Comparison of ENCODE assay signal across 10 mouse cellular contexts in the genomic region with DNA sequence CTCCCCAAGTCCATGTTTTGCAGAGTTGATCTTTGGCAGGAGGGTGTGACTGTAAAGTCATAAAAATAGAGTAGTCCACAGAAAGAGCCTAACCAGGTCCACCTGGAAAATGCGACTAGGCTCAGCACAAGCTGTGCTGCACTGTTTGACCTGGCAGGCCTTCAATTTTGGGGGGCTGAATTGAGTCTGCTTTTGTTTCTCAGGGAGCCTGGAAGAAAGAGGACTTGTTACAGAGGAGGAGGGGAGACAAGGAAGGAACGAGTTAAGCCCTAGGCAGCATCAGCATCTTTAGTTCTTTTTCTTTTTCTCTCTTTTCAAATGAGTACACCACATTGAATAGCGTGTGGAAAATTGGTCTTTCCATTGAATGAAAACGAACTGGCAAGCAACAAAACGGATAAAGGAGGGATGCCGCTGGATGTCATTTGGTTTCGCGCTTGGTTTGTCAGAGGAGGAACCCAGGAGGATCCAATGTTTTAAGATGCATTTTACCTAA.
DNase-seq lines count a peak whose midpoint lies in the region; ATAC-seq lines count a peak whose summit lies in the region.
"Had no signal": no experiment of that assay in that cellular context is flagged by ENCODE, and none has a peak within 500 bp of the region (broad histone marks: within the 10 kb centered on the region; RNA-seq: fewer than 3 reads in every experiment).

No protein-coding gene starts in this region.

- H3K27ac ChIP-seq in kidney, embryonic 15.5 days, result no peak overlapping the region
- 0 out of 2 replicates have a peak overlapping the region, but pooled peaks have one; percentile 18 for H3K27ac ChIP-seq in forebrain, embryonic 16.5 days (ENCODE audit: low read length)
- H3K27ac ChIP-seq in neural tube, embryonic 12.5 days, result no peak overlapping the region

- intact Hi-C loops in left cerebral cortex, postnatal 10 days (cut with DNase I), result no loop called here

- H3K4me3 ChIP-seq in kidney, embryonic 15.5 days (replicated peaks), result no peak overlapping the region
- H3K4me3 ChIP-seq in forebrain, embryonic 16.5 days (replicated peaks; ENCODE audit: low read length), result no peak overlapping the region
- no peak overlapping the region for H3K4me3 ChIP-seq in neural tube, embryonic 12.5 days

- H3K36me3 ChIP-seq in kidney, embryonic 15.5 days, result no peaks in the 10 kb centered on the region
- no peaks in the 10 kb centered on the region for H3K36me3 ChIP-seq in forebrain, embryonic 16.5 days (ENCODE audit: control insufficient read depth, insufficient read depth)
- no peaks in the 10 kb centered on the region for H3K36me3 ChIP-seq in neural tube, embryonic 12.5 days

- 38% methylated on average over 8 of the region's 8 CpGs for WGBS in kidney, embryonic 15.5 days
- 2% methylated on average over 8 of the region's 8 CpGs for WGBS in forebrain, embryonic 16.5 days
- 6% methylated on average over 8 of the region's 8 CpGs for WGBS in neural tube, embryonic 12.5 days

- no peak overlapping the region for H3K4me2 ChIP-seq in kidney, embryonic 15.5 days
- no peak overlapping the region; the same call in 1 of the 2 replicates for H3K4me2 ChIP-seq in forebrain, embryonic 16.5 days (ENCODE audit: low read length)
- H3K4me2 ChIP-seq in neural tube, embryonic 12.5 days (replicated peaks), result peak overlapping the region; percentile 30

- H3K27me3 ChIP-seq in kidney, embryonic 15.5 days, result no peaks in the 10 kb centered on the region
- no peaks in the 10 kb centered on the region for H3K27me3 ChIP-seq in forebrain, embryonic 16.5 days (replicated peaks; ENCODE audit: control insufficient read depth, insufficient read depth, low read length)
- no peaks in the 10 kb centered on the region for H3K27me3 ChIP-seq in neural tube, embryonic 12.5 days (replicated peaks)

- no peaks in the 10 kb centered on the region for H3K9me3 ChIP-seq in kidney, embryonic 15.5 days (replicated peaks)
- no peaks in the 10 kb centered on the region for H3K9me3 ChIP-seq in forebrain, embryonic 16.5 days (ENCODE audit: control insufficient read depth, low read length)
- no peaks in the 10 kb centered on the region for H3K9me3 ChIP-seq in neural tube, embryonic 12.5 days

- H3K4me1 ChIP-seq in kidney, embryonic 15.5 days, result peaks cover 8% of the 10 kb centered on the region; the same call in 1 of the 2 replicates
- peaks cover 5% of the 10 kb centered on the region; the same call in 1 of the 2 replicates for H3K4me1 ChIP-seq in forebrain, embryonic 16.5 days (replicated peaks; ENCODE audit: control insufficient read depth, insufficient read depth, low read length)
- peaks cover 6% of the 10 kb centered on the region for H3K4me1 ChIP-seq in neural tube, embryonic 12.5 days

- peak; percentile 49; the same call in 1 of the 2 replicates for ATAC-seq in kidney, embryonic 15.5 days (replicated peaks; ENCODE audit: low FRiP score)
- peak; percentile 79 for ATAC-seq in forebrain, embryonic 16.5 days
- ATAC-seq in neural tube, embryonic 12.5 days (ENCODE audit: low FRiP score, low read depth), result peak; percentile 85
- ATAC-seq: activated CD4-positive, CD25-positive, alpha-beta regulatory T cell, adult 4 months had no signal

- DNase-seq in kidney, postnatal 25 days, result no peak
- peak; percentile 42 to 55 for DNase-seq in left cerebral cortex, postnatal 10 days (ENCODE audit: extremely low spot score in 1 of 2, low spot score in 2 of 2)
- DNase-seq in lung, postnatal 36 days, result no peak
- DNase-seq in kidney, postnatal 4 days, result no peak
- DNase-seq in retina, embryonic 14.5 days (ENCODE audit: low spot score), result no peak
- DNase-seq: lung, adult 2 months had no signal

- H3K9ac ChIP-seq in kidney, embryonic 15.5 days, result no peak overlapping the region
- no peak overlapping the region for H3K9ac ChIP-seq in forebrain, embryonic 16.5 days (replicated peaks; ENCODE audit: low read depth, low read length)
- H3K9ac ChIP-seq in neural tube, embryonic 12.5 days, result no peak overlapping the region

Comparison
In these comparisons a context has a peak if more than half of its experiments do, and no peak if none do; other contexts are left out.
1. DNase-seq: peak in left cerebral cortex, postnatal 10 days (2 of 2); none in kidney, postnatal 25 days (0 of 2), lung, postnatal 36 days (single experiment), kidney, postnatal 4 days (0 of 2) and retina, embryonic 14.5 days (single experiment).
2. Peak in every context shown above with its lines, with median percentiles within 50 percentile points of each other: ATAC-seq.